Mouse (Mus musculus) thymus, postnatal 0 days (tissue): ENCODE measurements around the gene Clpsl2. TPM values are rescaled to one million over a fixed set of nuclear protein-coding genes. Genes with fewer than 3 reads are reported as not detected.
A peak's percentile ranks its signal among the peaks of the same experiment; 100 is the strongest.

ENCODE experiments used
- DNase-seq: peaks from one replicate; pipeline ENCODE4 v3.0.0-alpha.2; 2015; ENCODE audit warnings: low spot score
- polyA plus RNA-seq: library from polyadenylated mRNA; unstranded; fragments of >200 nt; fragmentation: Nextera tagmentation; extraction: Ambion mirVana; gene quantifications from 2 replicates; pipeline ENCODE4 v1.2.1, GENCODE M21; 2015

Gene Clpsl2
- polyA plus RNA-seq, 1 experiment from 2014 or later, result not detected

- peak; percentile 41 for DNase-seq
Measured at GRCm38 (mm10) chr17:28556635-28557396, 7.6 kb downstream of the Clpsl2 start.

- no peak for DNase-seq
Measured at GRCm38 (mm10) chr17:28557772-28558171, 8.6 kb downstream of the Clpsl2 start.

- DNase-seq, result no peak
Measured at GRCm38 (mm10) chr17:28560598-28560997, 11.4 kb downstream of the Clpsl2 start, which contains the start of gene Clps. TSS of gene Clps (minus strand) at chr17:28560766.

- no peak for DNase-seq
Measured at GRCm38 (mm10) chr17:28561613-28562012, 12.4 kb downstream of the Clpsl2 start.

- no peak for DNase-seq
Measured at GRCm38 (mm10) chr17:28565181-28565580, 16.0 kb downstream of the Clpsl2 start.

GRCm38 (mm10) chr17:28567541-28567940 is 18.3 kb downstream of the Clpsl2 start:
- no peak for DNase-seq

- DNase-seq, result no peak
Measured at GRCm38 (mm10) chr17:28571868-28572267, 22.7 kb downstream of the Clpsl2 start.

- no peak for DNase-seq
Measured at GRCm38 (mm10) chr17:28572521-28572920, 23.3 kb downstream of the Clpsl2 start.

GRCm38 (mm10) chr17:28572941-28573340 is 23.7 kb downstream of the Clpsl2 start:
- DNase-seq, result no peak

GRCm38 (mm10) chr17:28575244-28576125 is 26.3 kb downstream of the Clpsl2 start, which contains the start of gene Lhfpl5:
TSS of gene Lhfpl5 (plus strand) at chr17:28575641.
- peak; percentile 79 for DNase-seq

- DNase-seq, result peak; percentile 52
Measured at GRCm38 (mm10) chr17:28580396-28580795, 31.2 kb downstream of the Clpsl2 start.

GRCm38 (mm10) chr17:28581056-28581455 is 31.8 kb downstream of the Clpsl2 start:
- DNase-seq, result no peak

- DNase-seq, result no peak
Measured at GRCm38 (mm10) chr17:28586509-28586908, 37.3 kb downstream of the Clpsl2 start.

GRCm38 (mm10) chr17:28588591-28588990 is 39.4 kb downstream of the Clpsl2 start:
- DNase-seq, result no peak

GRCm38 (mm10) chr17:28590596-28590995 is 41.4 kb downstream of the Clpsl2 start:
- DNase-seq, result no peak

- no peak for DNase-seq
Measured at GRCm38 (mm10) chr17:28591476-28591875, 42.3 kb downstream of the Clpsl2 start.

- DNase-seq, result peak; percentile 78
Measured at GRCm38 (mm10) chr17:28592998-28593397, 43.8 kb downstream of the Clpsl2 start.

- no peak for DNase-seq
Measured at GRCm38 (mm10) chr17:28593965-28594364, 44.8 kb downstream of the Clpsl2 start.

GRCm38 (mm10) chr17:28600780-28601179 is 51.6 kb downstream of the Clpsl2 start:
- DNase-seq, result no peak

- no peak for DNase-seq
Measured at GRCm38 (mm10) chr17:28601557-28602250, 52.5 kb downstream of the Clpsl2 start.
